Mouse (Mus musculus) forebrain, embryonic 15.5 days (tissue): ENCODE data around the gene Mgat5b. TPM values are rescaled to one million over a fixed set of nuclear protein-coding genes. Genes with fewer than 3 reads are reported as not detected.

Experiments
- ATAC-seq: fragments of 200-750 bp; cut with Nextera tagmentation; replicated peaks from 2 replicates; pipeline ENCODE4 v1.8.0; 2017; ENCODE audit warnings: mild to moderate bottlenecking, moderate TSS enrichment, moderate library complexity
- H3K27ac ChIP-seq: fragments of 300-500 bp; sonication (generic); replicated peaks from 2 replicates; pipeline ENCODE4 v1.5.1; 2015; ENCODE audit warnings: mild to moderate bottlenecking, inconsistent platforms
- H3K27me3 ChIP-seq: fragments of 300-500 bp; sonication (generic); 2 replicates; pipeline ENCODE4 v1.6.1; 2015; ENCODE audit warnings: inconsistent platforms
- H3K36me3 ChIP-seq: fragments of 300-500 bp; sonication (generic); 2 replicates; pipeline ENCODE4 v1.6.1; 2015; ENCODE audit warnings: mild to moderate bottlenecking, inconsistent platforms
- H3K4me1 ChIP-seq: fragments of 300-500 bp; sonication (generic); 2 replicates; pipeline ENCODE4 v1.6.1; 2015; ENCODE audit warnings: inconsistent platforms
- H3K4me2 ChIP-seq: fragments of 300-500 bp; sonication (generic); replicated peaks from 2 replicates; pipeline ENCODE4 v1.6.1; 2015; ENCODE audit warnings: mild to moderate bottlenecking, inconsistent platforms
- H3K4me3 ChIP-seq: fragments of 300-500 bp; sonication (generic); 2 replicates; pipeline ENCODE4 v1.5.1; 2015; ENCODE audit warnings: mild to moderate bottlenecking, inconsistent platforms
- H3K9ac ChIP-seq: fragments of 300-500 bp; sonication (generic); replicated peaks from 2 replicates; pipeline ENCODE4 v1.6.1; 2015; ENCODE audit warnings: mild to moderate bottlenecking, inconsistent platforms
- H3K9me3 ChIP-seq: fragments of 300-500 bp; sonication (generic); 2 replicates; pipeline ENCODE4 v1.6.1; 2016; ENCODE audit warnings: inconsistent platforms
- WGBS: fragments of 180-500 bp; shearing (Covaris S2); methylation state at CpG from one replicate; pipeline ENCODE4 v1.1.7; 2015; ENCODE audit warnings: mixed read lengths; 5-methylcytosine and 5-hydroxymethylcytosine counted together
- polyA plus RNA-seq: library from polyadenylated mRNA; unstranded; fragments of >200 nt; fragmentation: Nextera tagmentation; extraction: Ambion mirVana; gene quantifications from 2 replicates; pipeline ENCODE4 v1.2.1, GENCODE M21; 2015

Mgat5b gene
- 32.0 and 32.8 TPM in 2 replicates for polyA plus RNA-seq

- Histone ChIP-seq H3K27ac (peak within 1 kb of the TSS; percentile 91), H3K27me3 (0 out of 2 replicates have a peak, but pooled peaks cover 6% of the 10 kb centered on the region), H3K4me3 (peak within 1 kb of the TSS; percentile 79), H3K4me1 (peaks cover 57% of the 10 kb centered on the region), H3K9me3 (no peaks in the 10 kb centered on the region), H3K9ac (peak within 1 kb of the TSS; percentile 99), H3K36me3 (peaks cover 5% of the 10 kb centered on the region), H3K4me2 (peak within 1 kb of the TSS; percentile 86)
- ATAC-seq: peak; percentile 88
- under 1% methylated on average over 83 of the region's 90 CpGs for WGBS
These were observed at the start of gene Mgat5b for GRCm38 (mm10) chr11:116918323-116919185. TSS of gene Mgat5b (plus strand) at chr11:116918863.

- no peak for ATAC-seq
- no peak overlapping the region for H3K9ac ChIP-seq
- H3K4me1 ChIP-seq: no peaks in the 10 kb centered on the region
- H3K9me3 ChIP-seq: no peaks in the 10 kb centered on the region
- H3K27me3 ChIP-seq: no peaks in the 10 kb centered on the region
- no peak overlapping the region for H3K4me3 ChIP-seq
- 90% methylated on average over 8 of the region's 8 CpGs for WGBS
- no peak overlapping the region for H3K27ac ChIP-seq
- H3K36me3 ChIP-seq: peaks cover 72% of the 10 kb centered on the region
- H3K4me2 ChIP-seq: no peak overlapping the region
These were observed 49.4 kb upstream of the Mgat5b start for GRCm38 (mm10) chr11:116869223-116869622.

- Histone ChIP-seq H3K4me2 (no peak overlapping the region), H3K36me3 (peaks cover 73% of the 10 kb centered on the region), H3K27me3 (no peaks in the 10 kb centered on the region), H3K27ac (no peak overlapping the region), H3K4me3 (no peak overlapping the region), H3K4me1 (no peaks in the 10 kb centered on the region), H3K9ac (no peak overlapping the region), H3K9me3 (no peaks in the 10 kb centered on the region)
- WGBS: 82% methylated on average over 4 of the region's 4 CpGs
- no peak for ATAC-seq
These were observed 49.0 kb upstream of the Mgat5b start for GRCm38 (mm10) chr11:116869641-116870040.

GRCm38 (mm10) chr11:116871538-116871937 lies 47.1 kb upstream of the Mgat5b start:
- Histone ChIP-seq H3K36me3 (peaks cover 59% of the 10 kb centered on the region), H3K4me3 (no peak overlapping the region), H3K4me2 (no peak overlapping the region), H3K9ac (no peak overlapping the region), H3K9me3 (no peaks in the 10 kb centered on the region), H3K27ac (no peak overlapping the region), H3K27me3 (no peaks in the 10 kb centered on the region), H3K4me1 (no peaks in the 10 kb centered on the region)
- WGBS: 89% methylated on average over 9 of the region's 9 CpGs
- no peak for ATAC-seq

- no peaks in the 10 kb centered on the region for H3K9me3 ChIP-seq
- ATAC-seq: no peak
- whole genome bisulfite sequencing: 89% methylated on average over 20 of the region's 20 CpGs
- no peaks in the 10 kb centered on the region for H3K27me3 ChIP-seq
- no peaks in the 10 kb centered on the region for H3K4me1 ChIP-seq
- peaks cover 42% of the 10 kb centered on the region for H3K36me3 ChIP-seq
- no peak overlapping the region for H3K4me2 ChIP-seq
- H3K27ac ChIP-seq: no peak overlapping the region
- no peak overlapping the region for H3K9ac ChIP-seq
- no peak overlapping the region for H3K4me3 ChIP-seq
These were observed 44.7 kb upstream of the Mgat5b start for GRCm38 (mm10) chr11:116873987-116874386.

GRCm38 (mm10) chr11:116878454-116878853 lies 40.2 kb upstream of the Mgat5b start:
- no peak for ATAC-seq
- no peaks in the 10 kb centered on the region for H3K9me3 ChIP-seq

GRCm38 (mm10) chr11:116880839-116881238 lies 37.8 kb upstream of the Mgat5b start:
- no peak overlapping the region for H3K9ac ChIP-seq
- H3K4me2 ChIP-seq: no peak overlapping the region
- H3K4me3 ChIP-seq: no peak overlapping the region
- 53% methylated on average over 7 of the region's 7 CpGs for WGBS
- H3K27ac ChIP-seq: no peak overlapping the region
- peaks cover 5% of the 10 kb centered on the region for H3K4me1 ChIP-seq
- no peaks in the 10 kb centered on the region for H3K9me3 ChIP-seq
- ATAC-seq: no peak
- no peaks in the 10 kb centered on the region for H3K36me3 ChIP-seq
- H3K27me3 ChIP-seq: no peaks in the 10 kb centered on the region

More at GRCm38 (mm10) chr11:116878454-116878853, 40.2 kb upstream of the Mgat5b start:
- WGBS: 90% methylated on average over 8 of the region's 8 CpGs
- Histone ChIP-seq H3K4me3 (no peak overlapping the region), H3K27me3 (no peaks in the 10 kb centered on the region), H3K4me1 (no peaks in the 10 kb centered on the region), H3K9ac (no peak overlapping the region), H3K27ac (no peak overlapping the region), H3K4me2 (no peak overlapping the region), H3K36me3 (peaks cover 17% of the 10 kb centered on the region)

- no peak overlapping the region for H3K4me3 ChIP-seq
- peaks cover 8% of the 10 kb centered on the region for H3K4me1 ChIP-seq
- H3K27me3 ChIP-seq: no peaks in the 10 kb centered on the region
- no peak for ATAC-seq
- H3K27ac ChIP-seq: no peak overlapping the region
- no peak overlapping the region for H3K9ac ChIP-seq
- WGBS: 49% methylated on average over 5 of the region's 5 CpGs
- H3K9me3 ChIP-seq: no peaks in the 10 kb centered on the region
- no peak overlapping the region for H3K4me2 ChIP-seq
- H3K36me3 ChIP-seq: no peaks in the 10 kb centered on the region
These were observed 37.2 kb upstream of the Mgat5b start for GRCm38 (mm10) chr11:116881440-116881839.

GRCm38 (mm10) chr11:116882446-116882845 lies 36.2 kb upstream of the Mgat5b start:
- Histone ChIP-seq H3K4me2 (no peak overlapping the region), H3K4me1 (peaks cover 8% of the 10 kb centered on the region), H3K27me3 (no peaks in the 10 kb centered on the region), H3K36me3 (no peaks in the 10 kb centered on the region), H3K9me3 (no peaks in the 10 kb centered on the region), H3K9ac (no peak overlapping the region), H3K4me3 (no peak overlapping the region), H3K27ac (no peak overlapping the region)
- 76% methylated on average over 10 of the region's 10 CpGs for WGBS
- no peak for ATAC-seq

- H3K9me3 ChIP-seq: no peaks in the 10 kb centered on the region
- H3K27me3 ChIP-seq: no peaks in the 10 kb centered on the region
- H3K4me2 ChIP-seq: no peak overlapping the region
- H3K9ac ChIP-seq: no peak overlapping the region
- no peak for ATAC-seq
- peaks cover 8% of the 10 kb centered on the region for H3K4me1 ChIP-seq
- H3K4me3 ChIP-seq: no peak overlapping the region
- no peaks in the 10 kb centered on the region for H3K36me3 ChIP-seq
- WGBS: 92% methylated on average over 6 of the region's 6 CpGs
- no peak overlapping the region for H3K27ac ChIP-seq
These were observed 34.6 kb upstream of the Mgat5b start for GRCm38 (mm10) chr11:116884061-116884460.

DNA sequence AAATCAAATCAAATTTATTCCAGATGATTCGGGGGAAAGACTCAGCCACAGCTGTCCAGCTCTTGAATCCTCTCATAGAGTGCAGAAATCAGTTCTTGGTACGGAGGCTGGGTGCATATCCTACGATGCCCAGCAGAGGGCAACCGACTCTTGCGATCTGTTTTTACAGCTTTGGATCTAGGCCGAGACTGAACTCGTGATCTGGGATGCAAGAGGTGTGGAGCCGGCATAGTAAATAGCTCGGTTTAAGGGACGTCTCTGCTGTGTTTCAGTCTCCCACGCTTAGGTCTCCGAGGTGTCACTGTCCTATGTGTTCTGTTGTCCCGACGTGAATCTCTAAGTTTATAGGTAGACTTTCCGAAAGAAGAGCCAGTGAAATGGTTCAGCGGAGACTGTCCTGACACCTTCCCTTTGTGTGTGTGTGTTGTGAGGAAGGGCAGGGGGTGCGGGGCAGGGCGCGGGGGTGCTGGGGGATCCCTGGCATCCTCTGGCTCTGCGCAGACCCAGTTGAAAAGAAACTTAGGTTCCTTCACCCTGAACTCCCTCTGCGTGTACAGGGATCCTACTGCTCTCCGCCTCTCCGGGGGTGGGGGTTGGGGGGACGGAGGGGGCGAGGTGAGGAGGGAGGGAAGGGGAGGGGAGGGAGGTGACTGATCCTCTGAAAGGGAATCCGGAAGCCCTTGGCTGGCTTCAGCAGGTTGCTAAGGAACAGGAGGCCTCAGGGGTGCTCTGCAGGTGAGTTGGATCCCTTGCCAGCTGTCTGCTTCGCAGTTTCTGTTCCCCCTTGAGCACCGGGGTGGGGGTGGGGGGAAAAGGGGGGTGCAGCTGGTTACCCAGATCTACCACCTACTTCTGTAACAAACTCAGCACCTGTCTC lies 33.1 kb upstream of the Mgat5b start:
- Histone ChIP-seq H3K9me3 (no peaks in the 10 kb centered on the region), H3K27ac (no peak overlapping the region), H3K4me3 (peak overlapping the region; percentile 33), H3K27me3 (no peaks in the 10 kb centered on the region), H3K4me1 (peaks cover 8% of the 10 kb centered on the region), H3K36me3 (no peaks in the 10 kb centered on the region), H3K4me2 (peak overlapping the region; percentile 50), H3K9ac (peak overlapping the region; percentile 35; the same call in 1 of the 2 replicates)
- 5% methylated on average over 27 of the region's 28 CpGs for WGBS
- peak; percentile 51 for ATAC-seq

GRCm38 (mm10) chr11:116887136-116887535 lies 31.5 kb upstream of the Mgat5b start:
- WGBS: 69% methylated on average over 5 of the region's 5 CpGs
- no peak for ATAC-seq

More at GRCm38 (mm10) chr11:116887136-116887535, 31.5 kb upstream of the Mgat5b start:
- Histone ChIP-seq H3K4me3 (no peak overlapping the region), H3K4me2 (no peak overlapping the region), H3K27me3 (no peaks in the 10 kb centered on the region), H3K9me3 (no peaks in the 10 kb centered on the region), H3K36me3 (no peaks in the 10 kb centered on the region), H3K9ac (no peak overlapping the region), H3K4me1 (peaks cover 8% of the 10 kb centered on the region), H3K27ac (no peak overlapping the region)
